Mouse (Mus musculus): ENCODE measurements at regions not wholly inside any gene's neighbourhood (a gene's known extent, or its start where the extent isn't known, plus 50 kb on each side); places are given as distances from the start of the nearest gene placed in this dataset.
A peak's percentile ranks its signal among the peaks of the same experiment; 100 is the strongest.

DNA sequence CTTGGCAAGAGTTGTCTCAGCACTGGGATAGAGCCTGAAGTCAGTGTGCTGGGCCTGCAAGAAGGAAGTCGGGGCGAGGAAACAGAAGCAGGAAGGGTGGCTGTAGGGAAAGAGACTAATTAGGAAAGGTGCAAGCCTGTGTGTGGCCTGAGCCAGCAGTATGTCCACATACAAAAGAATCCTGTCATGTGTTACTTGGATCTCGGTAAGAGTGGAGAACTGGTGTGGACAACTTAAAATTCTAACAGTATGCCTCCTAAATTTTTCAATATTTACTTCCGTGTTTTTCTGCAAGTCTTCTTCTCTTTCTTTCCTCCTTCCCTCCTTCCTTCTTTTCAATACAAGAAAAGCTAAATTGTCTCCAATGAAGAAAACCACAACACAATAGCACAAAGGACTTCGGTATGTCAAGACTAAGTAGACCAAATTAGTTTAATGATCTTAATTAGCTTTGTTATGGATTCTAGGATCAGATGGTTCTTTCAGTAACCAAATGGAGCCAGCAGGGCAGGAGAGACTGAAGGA, 130.0 kb upstream of the Prep start:
- Histone ChIP-seq H3K9me3 (no peaks in the 10 kb centered on the region), H3K27ac (no peak overlapping the region), H3K27me3 (no peaks in the 10 kb centered on the region), H3K4me3 (no peak overlapping the region), H3K36me3 (no peaks in the 10 kb centered on the region), H3K4me2 (no peak overlapping the region), H3K4me1 (no peaks in the 10 kb centered on the region), H3K9ac (no peak overlapping the region)
- no peak for ATAC-seq (ENCODE audit: insufficient number of reproducible peaks, insufficient read depth, low FRiP score, low TSS enrichment, low read depth)
- WGBS: 77% methylated on average over 5 of the region's 5 CpGs

DNA sequence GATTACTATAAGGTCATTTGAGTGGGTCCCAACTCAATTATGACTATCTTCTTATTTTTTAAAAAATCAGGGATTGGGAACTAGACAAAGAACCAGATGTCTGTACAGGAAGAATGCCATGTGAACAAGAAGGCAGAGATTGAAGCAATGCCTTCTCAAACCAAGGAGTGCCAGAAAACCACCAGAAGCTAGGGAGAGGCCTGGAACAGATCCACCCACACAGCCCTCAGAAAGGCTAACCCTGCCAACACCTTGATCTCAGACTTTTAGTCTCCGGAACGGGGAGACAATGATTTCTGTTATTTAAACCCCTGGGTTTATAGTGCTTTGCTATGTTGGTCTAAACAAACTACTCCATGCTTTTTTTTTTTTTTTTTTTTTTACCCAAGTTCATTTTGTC, 136.2 kb upstream of the Prep start:
- 81% methylated on average over 2 of the region's 2 CpGs for WGBS
- ATAC-seq (ENCODE audit: insufficient number of reproducible peaks, insufficient read depth, low FRiP score, low TSS enrichment, low read depth): no peak
- no peaks in the 10 kb centered on the region for H3K4me1 ChIP-seq

DNA sequence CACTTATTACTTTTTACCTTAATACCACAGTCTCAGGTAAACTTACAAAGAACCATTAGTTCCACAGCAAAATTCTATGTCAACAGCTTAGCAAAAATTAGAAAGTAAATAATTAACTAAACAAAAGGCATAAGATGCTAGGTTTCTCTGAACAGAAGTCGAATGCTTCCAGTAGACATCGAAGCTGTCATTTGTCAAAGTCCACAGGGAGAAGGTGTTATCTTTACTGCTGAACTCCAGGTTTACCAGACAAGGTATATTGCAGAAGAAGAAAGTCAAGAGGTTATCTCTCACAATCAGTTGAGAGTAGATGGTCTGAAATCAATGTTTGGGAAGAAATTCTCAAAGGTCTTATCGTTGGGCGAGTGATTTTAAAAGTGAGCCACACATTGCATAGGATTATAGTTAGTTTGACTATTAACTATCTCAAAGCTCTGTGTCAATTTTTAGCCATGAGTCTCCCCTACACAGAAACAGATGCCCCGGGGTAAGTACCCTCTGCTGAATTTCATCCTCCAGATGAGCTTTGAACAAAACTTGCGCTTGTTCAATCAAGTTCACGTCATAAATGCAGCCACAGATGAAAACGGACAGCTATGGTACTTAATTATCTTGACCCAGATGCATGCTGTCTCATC, 153.1 kb upstream of the Prep start:
- 74% methylated on average over 8 of the region's 8 CpGs for WGBS
- Histone ChIP-seq H3K4me2 (no peak overlapping the region), H3K27me3 (no peaks in the 10 kb centered on the region), H3K9ac (no peak overlapping the region), H3K9me3 (no peaks in the 10 kb centered on the region), H3K4me1 (no peaks in the 10 kb centered on the region), H3K4me3 (no peak overlapping the region), H3K27ac (no peak overlapping the region), H3K36me3 (no peaks in the 10 kb centered on the region)
- no peak for ATAC-seq (ENCODE audit: insufficient number of reproducible peaks, insufficient read depth, low FRiP score, low TSS enrichment, low read depth)

More for the DNA sequence above, 136.2 kb upstream of the Prep start:
- H3K4me2 ChIP-seq: no peak overlapping the region
- H3K9ac ChIP-seq: no peak overlapping the region
- H3K4me3 ChIP-seq: no peak overlapping the region
- H3K27me3 ChIP-seq: no peaks in the 10 kb centered on the region
- H3K27ac ChIP-seq: no peak overlapping the region
- no peaks in the 10 kb centered on the region for H3K36me3 ChIP-seq
- no peaks in the 10 kb centered on the region for H3K9me3 ChIP-seq

DNA sequence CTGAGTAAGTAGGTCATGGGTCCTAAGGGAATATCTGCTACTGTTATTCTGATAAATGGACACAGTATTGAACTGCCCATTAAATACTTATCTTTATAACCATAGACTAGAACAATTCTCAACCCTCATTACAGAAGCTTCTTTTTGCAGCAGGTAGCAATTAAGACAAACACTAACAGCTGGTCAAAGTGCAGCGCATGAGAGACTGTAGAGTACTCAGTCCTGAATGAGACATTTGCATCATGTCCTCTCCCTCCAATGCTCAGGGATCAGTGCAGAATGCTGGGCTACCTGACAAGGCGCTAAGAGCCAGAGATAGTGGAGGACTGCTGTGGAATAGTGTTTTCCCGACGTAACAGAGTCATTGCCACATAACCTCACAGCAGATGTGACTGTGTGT, 162.5 kb upstream of the Prep start:
- ATAC-seq (ENCODE audit: insufficient number of reproducible peaks, insufficient read depth, low FRiP score, low TSS enrichment, low read depth): no peak
- H3K27ac ChIP-seq: no peak overlapping the region
- H3K4me1 ChIP-seq: 0 out of 2 replicates have a peak, but pooled peaks cover 4% of the 10 kb centered on the region
- H3K9ac ChIP-seq: no peak overlapping the region
- peaks cover 4% of the 10 kb centered on the region; the same call in 1 of the 2 replicates for H3K9me3 ChIP-seq
- no peak overlapping the region for H3K4me2 ChIP-seq
- WGBS: 90% methylated on average over 4 of the region's 4 CpGs
- H3K36me3 ChIP-seq: no peaks in the 10 kb centered on the region
- no peaks in the 10 kb centered on the region for H3K27me3 ChIP-seq
- no peak overlapping the region for H3K4me3 ChIP-seq

DNA sequence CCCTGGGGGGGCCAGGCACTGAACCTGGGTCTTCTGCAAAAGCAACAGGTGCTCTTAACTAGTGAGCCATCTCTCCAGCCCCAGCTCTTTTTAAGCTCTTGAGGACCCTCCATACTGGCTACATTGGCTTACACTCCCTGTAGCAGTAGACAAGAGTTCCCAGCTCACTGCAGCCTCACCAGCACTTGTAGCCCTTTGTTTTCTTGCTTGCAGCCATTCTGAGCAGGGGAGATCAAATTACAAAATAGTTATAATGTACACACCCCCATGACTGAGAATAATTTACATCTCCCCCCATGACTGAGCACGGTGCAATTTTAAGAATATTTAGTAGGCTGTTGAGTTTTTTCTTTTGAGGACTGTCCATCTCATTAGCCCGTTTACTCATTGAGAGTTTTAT, 165.8 kb upstream of the Prep start:
- WGBS: 57% methylated on average over 2 of the region's 2 CpGs
- ATAC-seq (ENCODE audit: insufficient number of reproducible peaks, insufficient read depth, low FRiP score, low TSS enrichment, low read depth): no peak

DNA sequence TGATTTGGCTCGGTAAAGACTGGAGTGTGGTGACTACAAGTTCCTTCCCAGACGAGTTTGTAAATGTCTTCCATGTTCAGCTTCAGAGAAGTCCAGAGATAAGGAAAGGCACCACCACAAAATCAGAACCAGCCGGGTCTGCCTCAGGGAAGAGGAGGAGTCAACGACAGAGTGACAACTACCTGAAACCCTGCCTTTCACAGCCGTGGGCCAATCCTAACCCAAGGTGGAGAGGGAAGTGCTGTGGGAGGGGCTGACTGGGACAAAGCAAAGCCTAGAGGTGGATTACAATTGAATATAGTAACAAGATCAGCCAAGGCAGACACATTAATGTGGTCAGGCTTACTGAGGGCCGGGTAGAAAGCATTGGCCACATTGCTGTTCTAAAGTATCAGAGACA, 174.9 kb upstream of the Prep start:
- Histone ChIP-seq H3K4me2 (no peak overlapping the region), H3K9ac (no peak overlapping the region), H3K4me3 (no peak overlapping the region), H3K27me3 (no peaks in the 10 kb centered on the region), H3K27ac (no peak overlapping the region), H3K9me3 (no peaks in the 10 kb centered on the region), H3K4me1 (peaks cover 6% of the 10 kb centered on the region), H3K36me3 (no peaks in the 10 kb centered on the region)
- no peak for ATAC-seq (ENCODE audit: insufficient number of reproducible peaks, insufficient read depth, low FRiP score, low TSS enrichment, low read depth)
- 29% methylated on average over 6 of the region's 6 CpGs for whole genome bisulfite sequencing

More for the DNA sequence above, 165.8 kb upstream of the Prep start:
- H3K9ac ChIP-seq: no peak overlapping the region
- H3K36me3 ChIP-seq: no peaks in the 10 kb centered on the region
- H3K27me3 ChIP-seq: no peaks in the 10 kb centered on the region
- H3K4me1 ChIP-seq: 0 out of 2 replicates have a peak, but pooled peaks cover 4% of the 10 kb centered on the region
- no peak overlapping the region for H3K27ac ChIP-seq
- no peak overlapping the region for H3K4me3 ChIP-seq
- no peak overlapping the region for H3K4me2 ChIP-seq
- H3K9me3 ChIP-seq: peaks cover 4% of the 10 kb centered on the region; the same call in 1 of the 2 replicates

DNA sequence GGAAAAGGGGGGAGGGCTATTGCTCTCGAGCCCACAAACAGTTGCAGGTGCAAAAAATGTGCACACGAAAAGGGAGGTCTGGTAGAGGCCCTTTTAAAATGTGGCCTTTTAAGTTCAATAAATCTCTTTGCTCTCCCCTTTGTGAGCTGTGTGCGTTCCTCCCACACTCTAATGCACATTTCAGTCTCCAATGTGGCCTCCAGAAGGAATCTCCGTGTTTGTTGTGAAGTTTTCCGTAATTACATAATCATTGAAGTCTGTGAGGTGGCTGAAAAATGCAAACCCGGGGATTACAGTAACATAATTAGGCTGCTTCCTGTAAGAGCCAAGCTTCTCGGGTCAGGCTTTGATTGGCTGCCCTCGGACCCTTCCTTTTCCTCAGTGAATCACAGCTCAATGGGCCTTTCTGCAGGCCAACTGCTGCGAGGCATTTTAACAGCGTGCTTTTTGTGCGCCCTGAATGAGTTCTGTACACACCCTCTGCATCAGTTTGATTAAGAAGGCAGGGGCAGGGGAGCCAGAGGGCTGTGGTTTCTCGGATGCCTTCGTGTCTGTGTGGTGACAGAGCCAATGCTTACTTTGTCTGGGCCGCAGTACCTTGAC, 179.8 kb upstream of the Prep start:
- H3K4me1 ChIP-seq: peaks cover 15% of the 10 kb centered on the region
- H3K27me3 ChIP-seq: no peaks in the 10 kb centered on the region; the same call in 1 of the 2 replicates
- ATAC-seq (ENCODE audit: insufficient number of reproducible peaks, insufficient read depth, low FRiP score, low TSS enrichment, low read depth): peak; percentile 43; the same call in 1 of the 2 replicates
- WGBS: 16% methylated on average over 14 of the region's 14 CpGs
- H3K9me3 ChIP-seq: no peaks in the 10 kb centered on the region
- no peak overlapping the region for H3K9ac ChIP-seq
- H3K4me2 ChIP-seq: peak overlapping the region; percentile 32
- H3K36me3 ChIP-seq: no peaks in the 10 kb centered on the region
- H3K4me3 ChIP-seq: no peak overlapping the region
- H3K27ac ChIP-seq: peak overlapping the region; percentile 33; the same call in 1 of the 2 replicates

DNA sequence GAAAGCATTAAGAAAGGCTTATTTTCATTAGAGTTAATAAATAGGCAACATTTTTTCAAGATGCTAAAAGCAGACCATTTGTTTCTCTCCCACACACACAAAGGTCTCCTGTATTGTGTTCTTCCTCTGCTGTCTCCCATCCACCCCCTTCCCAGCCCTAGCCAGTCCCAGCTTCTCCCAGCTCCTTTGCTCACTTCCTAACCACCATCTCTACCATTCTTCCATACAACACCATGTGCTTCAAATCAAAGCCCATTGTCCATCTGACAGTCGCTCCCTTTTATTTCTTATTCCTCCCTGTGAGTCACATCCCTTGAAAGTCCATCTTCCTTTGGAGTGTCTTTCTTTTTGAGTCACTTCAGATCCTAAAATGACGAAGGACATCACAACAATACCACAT, 185.0 kb upstream of the Prep start:
- H3K9me3 ChIP-seq: no peaks in the 10 kb centered on the region
- no peaks in the 10 kb centered on the region for H3K36me3 ChIP-seq
- H3K27ac ChIP-seq: no peak overlapping the region
- H3K4me1 ChIP-seq: peaks cover 8% of the 10 kb centered on the region
- H3K9ac ChIP-seq: no peak overlapping the region
- WGBS: 87% methylated on average over 2 of the region's 2 CpGs
- no peaks in the 10 kb centered on the region; the same call in 1 of the 2 replicates for H3K27me3 ChIP-seq
- H3K4me3 ChIP-seq: no peak overlapping the region
- no peak for ATAC-seq (ENCODE audit: insufficient number of reproducible peaks, insufficient read depth, low FRiP score, low TSS enrichment, low read depth)
- no peak overlapping the region for H3K4me2 ChIP-seq

DNA sequence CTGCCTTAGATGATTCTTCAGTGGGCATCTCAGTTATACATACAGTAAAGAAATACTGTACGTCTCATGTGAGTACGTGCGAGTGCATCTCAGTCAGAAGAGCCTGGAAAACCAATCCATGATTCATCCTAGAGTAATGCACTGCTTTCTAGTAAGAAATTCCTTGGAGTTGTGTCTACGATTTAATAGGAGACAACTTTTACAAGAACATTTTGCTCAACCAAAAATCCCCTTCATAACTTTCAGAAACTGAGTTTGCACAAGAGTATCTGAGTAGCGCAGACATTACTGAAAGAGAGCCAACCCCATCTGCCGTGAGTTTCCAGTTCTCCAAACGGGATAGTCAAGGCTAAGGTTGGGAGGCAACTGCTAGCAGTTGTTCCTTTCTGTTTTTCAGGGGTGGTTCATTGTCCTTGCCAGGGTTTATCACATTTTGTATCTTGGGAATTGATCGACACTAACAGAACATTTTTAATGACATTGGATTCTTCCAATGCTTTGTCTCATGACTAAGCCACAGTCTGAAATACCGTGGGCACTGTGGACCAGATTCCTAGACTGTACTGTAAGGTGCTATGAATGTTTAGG, 189.8 kb upstream of the Prep start:
- 91% methylated on average over 9 of the region's 9 CpGs for WGBS
- no peak overlapping the region for H3K9ac ChIP-seq
- no peak overlapping the region for H3K27ac ChIP-seq
- H3K4me3 ChIP-seq: no peak overlapping the region
- no peaks in the 10 kb centered on the region for H3K27me3 ChIP-seq
- H3K9me3 ChIP-seq: no peaks in the 10 kb centered on the region
- no peak overlapping the region for H3K4me2 ChIP-seq
- H3K36me3 ChIP-seq: no peaks in the 10 kb centered on the region
- ATAC-seq (ENCODE audit: insufficient number of reproducible peaks, insufficient read depth, low FRiP score, low TSS enrichment, low read depth): no peak
- no peaks in the 10 kb centered on the region for H3K4me1 ChIP-seq

DNA sequence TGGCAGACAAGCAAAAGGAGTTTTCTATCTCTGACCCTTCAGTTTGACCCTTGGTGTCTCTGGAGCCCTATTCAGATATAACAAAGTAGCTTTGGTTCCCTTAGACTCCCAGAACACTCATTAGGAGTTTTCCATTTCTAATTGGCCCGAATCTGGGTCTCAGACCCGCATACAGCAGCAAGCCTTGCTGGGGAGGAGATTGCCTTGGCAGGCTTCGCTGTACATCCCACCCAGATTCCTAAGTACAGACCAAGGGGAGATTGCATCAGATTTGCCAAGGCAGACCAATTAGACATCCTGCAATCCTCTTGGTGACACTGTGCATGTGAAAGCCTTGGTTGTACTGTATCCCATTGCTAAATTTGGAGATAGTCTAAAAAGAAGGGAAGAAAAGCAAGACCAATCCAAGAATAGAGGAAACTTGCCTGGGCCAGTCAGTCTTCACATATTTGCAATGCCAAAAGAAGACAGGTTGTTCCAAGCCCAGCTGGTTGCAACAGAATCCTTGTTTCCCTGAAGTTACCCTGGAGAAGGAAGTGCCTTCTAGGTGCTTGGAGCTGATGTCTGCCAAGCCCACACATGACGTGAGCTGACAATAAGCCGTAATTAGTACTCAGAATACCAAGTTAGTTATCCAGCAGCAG, 193.2 kb upstream of the Prep start:
- H3K9me3 ChIP-seq: no peaks in the 10 kb centered on the region
- no peak overlapping the region for H3K27ac ChIP-seq
- ATAC-seq (ENCODE audit: insufficient number of reproducible peaks, insufficient read depth, low FRiP score, low TSS enrichment, low read depth): no peak
- no peaks in the 10 kb centered on the region for H3K27me3 ChIP-seq
- 67% methylated on average over 5 of the region's 5 CpGs for WGBS
- no peak overlapping the region for H3K4me3 ChIP-seq
- no peaks in the 10 kb centered on the region for H3K36me3 ChIP-seq
- H3K4me1 ChIP-seq: no peaks in the 10 kb centered on the region
- no peak overlapping the region for H3K9ac ChIP-seq
- H3K4me2 ChIP-seq: no peak overlapping the region

DNA sequence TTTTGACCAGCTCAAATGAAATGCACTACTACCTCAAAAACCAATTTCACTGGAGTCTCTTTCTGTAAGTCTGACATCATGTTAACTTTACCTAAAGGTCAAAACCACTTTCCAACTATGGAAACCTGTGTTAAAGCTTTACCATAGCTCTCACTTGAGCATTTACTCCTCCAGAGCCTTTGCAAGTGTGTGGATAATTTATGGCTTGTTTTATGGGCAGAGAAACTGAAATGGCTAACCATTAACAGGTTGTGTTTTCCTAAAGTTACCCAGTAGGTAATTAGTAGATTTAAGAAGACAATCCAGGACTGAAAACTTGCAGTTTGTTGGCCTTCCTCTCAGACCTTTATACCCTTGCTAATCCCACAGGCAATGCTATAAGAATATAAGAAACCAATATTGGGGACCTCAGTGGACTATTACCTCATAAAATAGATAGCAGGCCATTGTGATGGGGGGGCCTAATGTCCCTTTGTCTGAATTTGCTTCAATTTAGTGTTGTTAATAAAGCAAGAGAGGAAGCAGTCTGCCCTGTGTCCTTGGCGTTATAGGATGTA, 202.7 kb upstream of the Prep start:
- Histone ChIP-seq H3K27me3 (no peaks in the 10 kb centered on the region), H3K4me1 (peaks cover 11% of the 10 kb centered on the region), H3K36me3 (no peaks in the 10 kb centered on the region), H3K9me3 (no peaks in the 10 kb centered on the region), H3K27ac (no peak overlapping the region), H3K4me3 (no peak overlapping the region), H3K9ac (no peak overlapping the region), H3K4me2 (no peak overlapping the region)
- ATAC-seq (ENCODE audit: insufficient number of reproducible peaks, insufficient read depth, low FRiP score, low TSS enrichment, low read depth): no peak
- WGBS: 67% methylated on average over 1 of the region's 1 CpGs
